Mouse (Mus musculus) layer of hippocampus, postnatal 14 days (tissue): Measurements from ENCODE around the gene Clic4. TPM values are rescaled to one million over a fixed set of nuclear protein-coding genes. Genes with fewer than 3 reads are reported as not detected.

Experiments
- DNase-seq, 2 experiments: peaks; one replicate each; pipeline ENCODE4 v3.0.0; 2021 to 2022; ENCODE audit warnings: low spot score in 2 of 2, mixed read lengths in 1 of 2
- total RNA-seq, 2 experiments: library from RNA; stranded (reverse); gene quantifications; 2 replicates each; pipeline ENCODE4 v1.2.3; 2021

The Clic4 gene
- total RNA-seq, 2 experiments from 2014 or later = 37.8 to 40.9 TPM

DNA sequence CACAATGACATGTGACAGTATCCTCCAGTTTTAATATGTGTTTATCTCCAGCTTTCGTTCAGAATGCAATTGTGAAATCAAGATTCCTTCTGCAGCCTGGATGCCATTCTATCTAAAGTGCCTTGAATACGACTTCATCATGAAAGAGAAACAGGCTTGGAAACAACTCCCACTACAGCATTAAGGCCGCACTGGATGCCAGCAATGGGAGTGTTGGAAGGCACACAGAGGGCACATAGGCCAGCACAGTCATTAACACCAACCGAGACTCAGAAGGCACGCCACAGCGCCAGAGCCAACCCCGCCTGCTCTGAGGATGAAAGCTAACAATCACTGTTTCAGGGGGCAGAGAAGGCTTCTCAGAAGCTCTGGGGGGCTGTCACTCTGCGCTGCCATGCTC is 37.1 kb downstream of the Clic4 start:
- no peak for DNase-seq

DNA sequence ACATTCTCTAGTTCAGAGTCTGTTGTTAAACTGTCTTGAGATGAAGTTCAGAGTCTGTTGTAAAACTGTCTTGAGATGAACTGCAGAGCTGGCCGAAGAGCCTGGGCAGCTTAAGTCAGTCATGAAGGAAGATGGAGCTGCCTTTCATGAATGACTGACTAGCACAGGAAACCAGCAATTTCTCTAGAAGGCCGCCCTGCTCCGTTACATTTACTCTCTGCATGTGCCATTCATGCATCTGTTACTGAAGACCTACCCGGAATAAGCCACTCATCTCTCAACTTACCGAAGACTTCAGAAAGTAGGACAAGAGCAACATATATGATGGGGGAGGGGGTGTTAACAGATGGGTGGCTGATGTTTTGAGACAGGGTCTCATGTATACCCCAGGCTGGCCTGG is 40.1 kb downstream of the Clic4 start:
- DNase-seq = no peak

DNA sequence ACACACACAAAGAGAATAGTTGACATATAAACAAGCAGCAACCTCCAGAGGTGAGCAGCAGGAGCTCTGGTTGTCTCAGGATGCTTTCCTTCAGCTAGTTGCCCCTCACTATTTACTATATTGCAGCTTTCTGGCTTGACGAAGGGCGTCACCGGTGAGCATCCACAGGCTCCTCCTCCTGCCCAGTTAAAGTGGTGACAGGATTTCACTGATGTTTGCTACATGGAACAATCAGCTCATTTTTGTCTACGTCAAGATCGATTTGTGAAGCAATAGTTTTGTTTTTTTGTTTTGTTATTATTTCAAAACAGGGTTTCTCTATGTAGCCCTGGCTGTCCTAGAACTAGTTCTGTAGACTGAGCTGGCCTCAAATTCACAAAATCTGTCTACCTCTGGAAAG is 41.1 kb downstream of the Clic4 start:
- DNase-seq = no peak

DNA sequence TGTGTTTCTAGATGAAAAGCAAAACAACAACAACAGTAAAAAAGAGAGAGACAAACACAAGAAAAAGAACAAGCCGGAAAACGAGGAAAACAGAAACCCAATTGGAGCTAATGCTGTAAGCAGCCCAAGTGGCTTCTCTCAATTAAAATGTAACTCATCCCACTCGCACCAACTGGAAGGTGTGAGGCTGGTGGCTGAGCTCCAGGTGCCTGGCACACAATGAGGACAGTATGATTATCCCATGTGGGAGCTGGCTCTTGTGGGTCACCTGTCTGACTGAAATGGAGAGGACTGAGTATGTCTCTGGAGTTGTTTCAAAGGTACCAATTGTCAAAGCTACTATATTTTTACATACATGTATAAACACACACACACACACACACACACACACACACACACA is 41.5 kb downstream of the Clic4 start:
- DNase-seq = no peak

DNA sequence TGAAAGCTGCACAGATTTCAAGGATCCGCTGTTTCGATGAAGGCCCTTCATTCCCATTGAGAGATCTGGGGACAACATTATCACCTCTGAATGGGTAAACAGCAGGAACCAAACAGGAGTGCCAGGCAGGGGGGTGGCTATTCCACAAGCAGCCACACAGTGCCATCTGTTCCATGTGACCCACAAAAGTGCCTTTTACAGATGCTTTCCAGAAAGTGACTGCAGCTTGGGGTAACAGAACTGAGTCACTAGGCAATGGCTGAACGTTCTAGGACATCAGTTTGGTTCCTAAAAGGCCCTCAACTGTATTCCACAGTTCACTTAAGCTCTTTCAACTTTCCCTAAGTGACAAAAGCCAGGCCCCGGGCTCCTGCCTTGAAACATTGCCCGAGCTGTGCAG is 42.0 kb downstream of the Clic4 start:
- DNase-seq = no peak

DNA sequence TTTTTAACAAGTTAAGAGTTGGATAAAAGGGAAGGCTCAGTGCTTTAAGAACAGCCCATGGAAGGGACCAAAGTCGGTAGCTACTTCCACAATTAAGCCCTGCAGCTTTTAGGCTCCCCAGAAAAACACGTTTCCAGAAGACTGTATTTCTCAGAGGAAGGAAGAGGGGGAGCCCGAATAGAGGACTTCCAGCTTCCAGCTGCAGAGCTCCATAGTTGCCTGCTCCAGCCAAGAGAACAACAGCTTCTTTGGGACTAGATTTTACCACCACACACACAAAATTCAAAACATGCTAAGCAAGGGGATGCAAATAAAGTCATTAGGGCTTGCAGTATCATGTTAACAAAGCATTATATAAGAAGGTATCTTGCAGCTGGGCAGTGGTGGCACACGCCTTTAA is 42.7 kb downstream of the Clic4 start:
- no peak for DNase-seq

DNA sequence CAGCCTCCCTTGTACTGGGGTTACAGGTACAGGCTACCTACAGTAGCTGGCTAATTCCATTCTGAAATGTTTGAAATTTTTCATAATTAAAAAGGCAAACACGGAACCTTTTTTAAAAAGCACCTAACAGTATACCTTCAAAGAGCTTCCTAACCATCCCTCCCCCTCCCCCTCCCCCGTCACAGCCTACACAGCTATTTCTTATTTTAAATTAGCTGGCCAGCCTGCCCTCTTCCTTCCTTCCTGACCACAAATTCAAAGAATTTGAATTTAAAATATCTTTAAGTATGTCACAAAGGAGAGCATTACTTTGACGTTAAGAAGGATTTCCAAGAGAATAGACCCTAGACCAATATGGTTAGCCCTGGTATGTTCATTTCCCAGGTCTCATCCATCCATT is 44.5 kb downstream of the Clic4 start:
- no peak for DNase-seq

DNA sequence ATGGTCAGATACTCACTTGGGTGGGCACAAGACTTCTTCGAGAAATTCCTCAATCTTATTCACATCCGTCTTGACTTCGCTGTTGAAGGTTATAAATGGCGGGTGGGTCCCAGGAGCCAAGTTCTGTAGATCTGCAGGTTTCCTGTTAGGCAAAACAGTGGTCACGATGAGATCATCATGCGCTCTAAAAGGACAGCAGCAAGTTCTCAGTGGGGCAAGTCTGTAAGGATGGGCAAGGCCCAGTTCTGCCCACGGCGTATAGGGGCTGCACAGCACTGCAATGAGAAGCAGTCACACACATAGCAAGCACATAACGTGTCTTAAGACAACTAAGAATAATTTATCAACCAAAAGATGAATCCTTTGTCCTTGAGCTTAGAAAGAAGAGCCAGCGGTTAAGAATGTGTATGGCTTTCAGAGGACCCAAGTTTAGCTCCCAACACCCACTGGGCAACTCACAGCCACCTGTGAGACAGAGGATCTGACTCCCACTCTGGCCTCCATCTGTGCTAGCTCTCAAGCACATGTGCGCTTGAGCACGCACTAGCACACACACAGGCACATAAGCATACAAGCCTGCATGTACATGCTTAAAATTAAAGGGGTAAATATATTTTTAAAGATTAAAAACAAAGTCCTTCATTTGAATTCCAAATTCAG is 46.5 kb downstream of the Clic4 start:
- DNase-seq = no peak

DNA sequence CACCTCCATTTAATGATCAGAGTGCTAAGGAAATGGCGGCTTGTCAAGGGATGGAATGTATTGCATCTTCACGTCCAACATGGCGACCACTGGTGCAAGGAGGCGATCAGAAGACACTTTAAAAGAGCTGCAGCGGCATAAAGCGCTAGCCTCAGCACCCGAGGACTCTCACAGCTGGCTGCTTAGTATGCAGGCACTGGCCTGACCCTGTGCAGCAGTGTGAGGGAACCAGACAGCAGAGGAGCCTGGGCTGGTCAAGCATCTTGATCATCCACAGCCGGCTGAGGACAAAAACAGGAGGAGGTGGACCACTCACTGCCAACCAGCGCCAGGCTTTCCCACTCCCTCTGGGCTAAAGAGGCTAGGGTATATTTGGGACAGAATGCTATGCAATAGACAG is 48.8 kb downstream of the Clic4 start:
- DNase-seq = no peak

DNA sequence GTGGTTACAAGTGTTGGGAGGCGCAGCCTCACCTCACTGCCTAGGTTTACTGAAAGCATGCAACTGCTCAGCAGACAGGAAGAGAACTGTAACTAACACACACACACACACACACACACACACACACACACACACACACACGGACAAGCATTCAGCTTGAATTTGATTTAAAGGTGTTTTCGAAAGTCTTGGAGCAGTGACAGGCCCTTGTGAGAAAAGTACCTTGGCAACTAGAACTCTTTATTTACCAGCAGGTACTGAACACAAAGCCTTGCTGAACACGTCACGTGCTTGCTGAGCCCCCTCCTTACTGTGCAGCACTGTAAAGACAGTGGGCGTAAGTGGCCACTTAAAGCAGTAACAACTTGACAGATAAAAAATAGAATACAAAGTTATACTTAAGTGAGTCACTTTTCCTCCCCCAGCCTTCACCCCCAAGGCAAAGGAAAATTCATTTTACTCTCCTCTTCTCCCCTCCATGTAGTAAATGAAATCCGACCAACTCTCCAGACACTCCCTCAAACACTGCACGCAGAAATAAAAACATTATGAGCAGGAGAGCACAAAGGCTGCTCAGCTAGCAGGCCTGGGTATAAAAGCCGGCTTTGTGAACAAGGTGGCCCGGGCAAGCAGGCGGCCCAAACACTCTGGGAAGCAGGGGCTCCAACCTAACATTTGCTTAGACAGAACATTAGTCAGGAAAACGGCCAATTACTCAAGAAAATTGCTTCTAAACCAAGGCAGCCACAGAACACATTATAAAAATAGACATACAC is 50.8 kb downstream of the Clic4 start:
- no peak for DNase-seq

DNA sequence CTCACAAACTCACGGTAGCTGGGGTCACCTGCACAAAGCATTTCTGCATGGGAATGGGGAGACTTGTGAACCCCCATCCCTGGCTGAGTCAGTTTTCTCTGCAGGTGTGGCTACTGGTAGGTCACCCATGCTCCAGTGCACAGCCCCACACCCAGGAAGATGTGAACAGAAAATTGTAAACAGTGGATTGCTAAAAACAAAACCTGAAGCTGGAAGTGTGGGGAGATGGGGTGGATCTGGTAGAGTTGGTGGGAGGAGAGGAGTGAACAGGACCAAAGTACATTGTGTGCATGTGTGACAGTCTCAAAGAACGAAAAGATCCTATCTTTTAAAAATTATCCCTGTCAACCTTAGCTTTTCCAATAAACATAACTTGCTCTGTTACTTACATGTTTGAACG is 52.0 kb downstream of the Clic4 start:
- no peak for DNase-seq

DNA sequence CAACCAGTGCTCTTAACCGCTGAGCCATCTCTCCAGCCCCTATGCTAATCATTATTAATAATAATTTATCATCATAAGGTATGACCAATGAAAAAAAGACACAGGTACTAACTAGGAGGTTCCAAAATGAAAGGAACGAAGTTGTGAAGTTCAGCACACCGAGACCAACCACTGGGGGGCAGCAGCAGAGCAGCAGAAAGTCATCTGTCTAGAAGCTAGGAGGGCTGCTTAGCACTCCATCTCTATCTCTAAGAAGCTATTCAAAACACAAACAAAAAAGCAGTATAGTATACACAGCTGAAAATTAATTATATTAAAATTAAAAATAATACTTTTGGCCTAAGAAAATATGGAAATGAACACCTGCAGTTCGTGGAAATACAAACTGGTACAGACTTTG is 53.0 kb downstream of the Clic4 start:
- peak; percentile 65 to 85 for DNase-seq

DNA sequence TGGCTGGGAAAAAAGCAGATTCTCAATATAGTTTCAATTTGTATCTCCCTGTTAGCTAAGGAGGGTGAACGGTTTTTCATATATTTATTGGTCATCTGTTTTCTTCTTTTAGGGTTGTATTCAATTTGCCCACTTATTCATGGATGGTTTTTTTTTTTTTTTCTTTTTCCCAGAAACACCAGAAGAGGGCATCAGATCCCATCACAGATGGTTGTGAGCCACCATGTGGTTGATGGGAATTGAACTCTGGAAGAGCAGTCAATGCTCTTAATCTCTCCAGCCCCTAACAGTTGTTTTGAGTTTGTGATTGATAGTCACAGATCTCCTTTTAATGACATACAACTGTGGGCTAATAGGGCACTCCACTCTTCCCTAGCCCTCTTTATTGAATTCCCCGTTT is 62.8 kb downstream of the Clic4 start:
- no peak for DNase-seq

DNA sequence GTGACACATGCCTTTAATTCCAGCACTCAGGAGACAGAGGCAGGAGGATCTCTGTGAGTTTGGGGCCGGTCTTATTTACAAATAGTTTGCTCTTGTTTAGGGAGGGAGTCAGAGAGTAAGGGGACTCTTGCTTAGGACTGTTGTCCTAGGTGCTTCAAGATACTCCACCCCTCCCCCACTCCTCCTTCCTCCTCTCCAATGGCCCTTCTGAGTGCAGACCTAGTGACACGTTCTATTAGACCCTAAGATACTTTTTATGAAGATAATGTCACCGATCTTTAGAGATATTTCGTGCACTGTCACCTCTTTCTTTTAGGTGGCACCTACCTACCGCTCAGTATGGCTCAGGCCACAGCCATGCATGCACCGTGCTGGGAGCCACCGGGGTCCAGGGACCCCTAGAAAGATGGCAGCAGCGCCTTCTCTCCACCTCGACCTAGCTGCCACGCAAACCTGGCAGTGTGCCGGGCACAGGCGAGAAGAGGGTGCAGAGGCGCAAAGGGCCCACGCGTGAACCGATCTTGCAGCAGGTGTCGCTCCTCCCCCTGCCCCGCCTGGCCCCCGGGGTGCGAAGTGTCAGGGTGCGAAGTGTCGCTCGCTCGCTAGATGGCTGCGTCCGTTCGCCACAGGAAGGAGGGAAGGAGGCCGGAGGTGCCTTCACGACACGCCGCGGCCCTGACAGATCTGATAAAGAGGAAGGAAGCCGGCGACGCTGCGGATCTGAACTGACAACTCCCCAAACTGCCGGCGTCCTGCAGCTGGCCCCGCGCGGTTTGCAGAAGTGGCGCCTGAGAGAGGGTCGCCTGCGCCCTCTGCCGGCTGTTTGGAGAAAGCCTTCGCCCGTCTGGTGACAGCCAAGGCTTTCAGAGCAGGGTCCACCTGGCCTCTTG is 66.7 kb downstream of the Clic4 start:
- peak; percentile 73 to 76 for DNase-seq

DNA sequence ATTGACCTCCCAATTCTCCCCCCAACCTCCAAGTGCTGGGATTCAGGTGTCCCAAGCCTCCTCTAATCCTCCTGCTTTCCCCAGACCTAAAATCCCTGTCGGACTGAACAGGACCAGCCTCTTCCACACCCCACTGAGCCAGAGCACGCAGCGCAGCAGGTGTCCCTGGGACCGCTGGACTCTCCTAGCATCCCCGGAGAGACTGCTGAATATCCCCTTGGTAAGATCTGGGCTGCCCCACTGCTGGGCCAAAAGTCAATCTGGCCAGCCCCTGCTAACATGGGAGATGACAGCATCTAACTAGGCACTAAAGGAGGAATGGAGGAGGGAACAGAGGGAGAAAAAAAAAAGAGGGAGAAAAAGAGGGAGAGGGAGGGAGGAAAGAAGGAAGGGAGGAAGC is 67.4 kb downstream of the Clic4 start:
- DNase-seq = no peak

DNA sequence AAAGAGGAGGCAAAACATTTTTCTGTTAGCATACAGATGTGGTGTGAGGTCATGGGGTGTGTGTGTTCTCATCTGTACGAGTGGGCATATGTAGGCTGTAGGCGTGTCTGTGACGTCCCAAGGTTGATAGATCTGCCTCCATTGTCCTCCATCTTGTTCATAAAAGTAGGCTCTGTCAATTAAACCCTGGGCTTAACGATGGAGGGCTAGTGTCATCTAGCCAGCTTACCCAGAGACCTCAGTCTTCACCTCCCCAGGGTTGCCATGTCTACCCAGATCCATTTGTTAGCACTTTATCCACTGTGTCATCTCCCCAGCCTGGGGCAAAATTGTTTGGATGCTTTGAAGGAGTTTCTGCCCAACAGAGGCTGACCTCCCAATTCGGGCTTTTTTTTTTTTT is 67.9 kb downstream of the Clic4 start:
- DNase-seq = no peak

DNA sequence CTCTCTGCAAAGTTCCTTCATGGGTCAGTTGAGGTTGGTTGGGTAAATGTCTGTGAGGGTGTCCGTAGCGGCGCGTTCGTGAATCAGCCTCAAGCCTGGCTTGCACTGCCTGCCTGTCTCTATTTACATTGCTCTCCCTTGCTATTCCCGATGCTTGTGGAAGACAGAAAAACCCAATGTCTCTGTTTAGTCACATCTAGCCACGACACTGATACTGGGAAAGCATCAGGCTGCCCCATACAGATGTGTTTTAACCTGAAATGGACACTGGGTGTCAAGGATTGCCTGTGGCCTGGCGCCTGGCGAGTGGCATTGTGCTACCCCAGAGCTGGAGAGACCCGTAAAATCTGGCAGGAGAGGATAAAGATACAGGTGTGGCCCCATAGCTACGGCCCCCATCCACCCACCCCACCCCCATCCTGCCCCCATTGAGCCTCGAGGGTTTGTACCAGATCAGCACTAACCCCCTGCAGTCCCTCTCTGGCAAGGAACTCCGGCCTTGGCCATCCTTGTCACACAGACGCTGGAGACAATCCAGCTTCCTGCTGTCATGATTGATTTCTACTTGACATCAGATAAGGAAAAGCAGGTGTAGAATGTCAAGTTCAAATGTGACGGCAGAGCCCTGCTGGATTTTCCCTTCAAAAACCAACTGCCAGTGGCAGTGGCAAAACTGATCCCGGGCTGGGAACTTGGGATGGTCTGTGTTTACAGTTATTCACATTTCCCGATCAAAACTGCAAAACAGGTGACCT is 68.6 kb downstream of the Clic4 start:
- DNase-seq = no peak

DNA sequence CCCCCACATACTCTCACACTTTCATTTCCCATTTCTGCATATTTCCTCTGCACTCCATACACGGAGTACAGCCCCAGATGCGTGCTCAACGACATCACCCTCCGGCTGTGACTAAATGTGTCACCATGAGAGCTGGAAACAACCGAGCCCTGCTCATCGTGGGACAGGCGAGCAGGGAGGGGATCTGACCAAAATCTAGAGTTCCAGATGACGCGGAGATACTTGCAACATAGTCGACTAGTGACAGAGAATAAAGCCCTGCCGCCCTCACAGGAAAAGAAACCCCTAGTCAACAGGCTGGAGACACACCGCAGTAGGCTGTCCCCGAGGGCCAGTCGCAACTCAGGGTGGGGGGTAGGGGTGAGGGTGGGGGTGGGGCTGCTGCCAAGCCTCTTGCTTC is 69.3 kb downstream of the Clic4 start:
- no peak for DNase-seq

DNA sequence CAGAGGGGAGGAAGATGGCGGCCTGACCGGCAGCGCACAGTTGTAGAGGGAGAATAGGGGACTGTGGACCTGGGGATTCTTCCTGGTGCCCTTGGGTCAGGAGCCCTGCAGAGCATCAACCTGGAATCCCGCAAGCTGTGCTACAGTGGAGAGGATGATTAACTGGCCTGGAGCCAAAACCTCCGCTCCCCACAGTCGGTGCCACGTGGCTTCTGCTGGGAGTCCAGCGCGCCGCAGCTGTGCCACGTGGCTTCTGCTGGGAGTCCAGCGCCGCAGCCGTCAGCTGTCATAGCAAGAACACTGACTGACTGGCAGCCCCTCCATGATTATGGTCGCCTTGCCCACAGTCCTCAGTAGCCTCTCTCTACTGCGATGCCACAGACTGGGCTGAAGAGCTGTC is 70.8 kb downstream of the Clic4 start:
- DNase-seq = no peak

DNA sequence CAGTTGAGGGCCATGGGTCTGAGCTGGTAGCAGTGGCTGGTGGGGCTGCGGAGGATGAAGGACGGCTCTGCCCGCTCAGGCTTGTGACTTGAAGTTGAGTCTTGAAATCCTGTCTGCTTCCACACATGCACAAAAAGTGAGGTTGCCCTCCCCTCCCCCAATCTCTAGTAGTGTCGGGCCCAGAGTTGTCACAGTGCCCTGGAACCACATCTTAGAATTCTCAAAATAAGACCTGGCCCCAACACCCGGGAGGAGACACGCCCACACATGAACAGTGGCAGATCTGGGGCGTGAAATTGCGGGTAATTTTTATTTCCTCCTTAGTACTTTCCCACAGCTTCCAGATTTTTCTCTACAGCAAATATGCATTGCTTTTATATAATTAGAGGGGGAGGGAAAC is 74.8 kb downstream of the Clic4 start:
- DNase-seq = no peak

DNA sequence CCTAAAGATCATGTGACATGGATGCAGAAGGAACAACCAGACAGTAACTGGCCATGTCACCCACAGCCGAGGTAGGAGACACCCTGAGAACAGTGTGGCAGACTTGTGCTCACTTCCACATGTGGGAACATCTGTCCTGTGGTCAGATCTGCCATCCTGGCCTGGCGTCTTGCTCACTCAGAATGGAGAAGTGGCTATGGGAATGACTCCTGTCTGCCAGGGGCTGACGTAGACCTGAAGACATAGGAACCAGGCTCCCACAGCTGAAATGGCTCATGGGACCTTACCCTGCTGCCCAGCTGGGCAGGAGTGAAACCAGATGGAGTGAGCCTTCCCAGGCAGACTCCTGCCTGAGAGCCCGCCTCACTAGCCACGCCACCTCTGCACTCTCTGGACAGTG is 79.8 kb downstream of the Clic4 start:
- DNase-seq = no peak
